Mouse (Mus musculus): Measurements from ENCODE around the gene Sipa1l2. TPM values are rescaled to one million over a fixed set of nuclear protein-coding genes. Genes with fewer than 3 reads are reported as not detected.
A peak's percentile ranks its signal among the peaks of the same experiment; 100 is the strongest.

Gene Sipa1l2
- polyA plus RNA-seq, 1 experiment from 2014 or later: 14.1 TPM

- 8% methylated on average over 14 of the region's 14 CpGs for WGBS
- H3K9ac ChIP-seq (ENCODE audit: low read length): peak overlapping the region; percentile 81; the same call in 1 of the 2 replicates
- H3K4me2 ChIP-seq: peak overlapping the region; percentile 86
- peaks cover 24% of the 10 kb centered on the region for H3K4me1 ChIP-seq (ENCODE audit: control insufficient read depth, insufficient read depth, low read length)
- DNase-seq (ENCODE audit: low spot score, missing footprints) (peak; percentile 93), ATAC-seq (ENCODE audit: low FRiP score) (no peak)
- peaks cover 3% of the 10 kb centered on the region; the same call in 1 of the 2 replicates for H3K27me3 ChIP-seq (ENCODE audit: control insufficient read depth, insufficient read depth, low read length)
- no peak overlapping the region for H3K27ac ChIP-seq (ENCODE audit: low read depth, low read length)
- H3K36me3 ChIP-seq (ENCODE audit: control insufficient read depth, insufficient read depth, low read length): no peaks in the 10 kb centered on the region
- peak overlapping the region; percentile 82 for H3K4me3 ChIP-seq (ENCODE audit: low read depth, low read length)
- H3K9me3 ChIP-seq (ENCODE audit: control insufficient read depth, low read length): no peaks in the 10 kb centered on the region
These were observed 1.2 kb downstream of the Sipa1l2 start for GRCm38 (mm10) chr8:125568421-125568850.

GRCm38 (mm10) chr8:125567569-125567968, 2.0 kb downstream of the Sipa1l2 start:
- Histone ChIP-seq H3K27me3 (ENCODE audit: control insufficient read depth, insufficient read depth, low read length) (peaks cover 3% of the 10 kb centered on the region; the same call in 1 of the 2 replicates), H3K36me3 (ENCODE audit: control insufficient read depth, insufficient read depth, low read length) (no peaks in the 10 kb centered on the region), H3K4me3 (ENCODE audit: low read depth, low read length) (peak overlapping the region; percentile 82), H3K27ac (ENCODE audit: low read depth, low read length) (no peak overlapping the region), H3K4me1 (ENCODE audit: control insufficient read depth, insufficient read depth, low read length) (peaks cover 24% of the 10 kb centered on the region), H3K9me3 (ENCODE audit: control insufficient read depth, low read length) (no peaks in the 10 kb centered on the region), H3K4me2 (peak overlapping the region; percentile 86), H3K9ac (ENCODE audit: low read length) (no peak overlapping the region)
- ATAC-seq (ENCODE audit: low FRiP score) (no peak), DNase-seq (ENCODE audit: low spot score, missing footprints) (no peak)
- WGBS: 67% methylated on average over 7 of the region's 7 CpGs

- DNase-seq (ENCODE audit: low spot score, missing footprints): no peak
- Histone ChIP-seq H3K27ac (ENCODE audit: low read depth, low read length) (no peak overlapping the region), H3K36me3 (ENCODE audit: control insufficient read depth, insufficient read depth, low read length) (no peaks in the 10 kb centered on the region), H3K9ac (ENCODE audit: low read length) (no peak overlapping the region), H3K9me3 (ENCODE audit: control insufficient read depth, low read length) (no peaks in the 10 kb centered on the region), H3K4me3 (ENCODE audit: low read depth, low read length) (no peak overlapping the region), H3K27me3 (ENCODE audit: control insufficient read depth, insufficient read depth, low read length) (no peaks in the 10 kb centered on the region; the same call in 1 of the 2 replicates), H3K4me2 (no peak overlapping the region), H3K4me1 (ENCODE audit: control insufficient read depth, insufficient read depth, low read length) (peaks cover 35% of the 10 kb centered on the region)
- no peak for ATAC-seq (ENCODE audit: low FRiP score)
- WGBS: 92% methylated on average over 8 of the region's 8 CpGs
These were observed 6.7 kb downstream of the Sipa1l2 start for GRCm38 (mm10) chr8:125562878-125563277.

- Histone ChIP-seq H3K4me2 (no peak overlapping the region), H3K27me3 (ENCODE audit: control insufficient read depth, insufficient read depth, low read length) (no peaks in the 10 kb centered on the region), H3K27ac (ENCODE audit: low read depth, low read length) (no peak overlapping the region), H3K36me3 (ENCODE audit: control insufficient read depth, insufficient read depth, low read length) (no peaks in the 10 kb centered on the region), H3K4me3 (ENCODE audit: low read depth, low read length) (no peak overlapping the region), H3K9me3 (ENCODE audit: control insufficient read depth, low read length) (no peaks in the 10 kb centered on the region), H3K9ac (ENCODE audit: low read length) (no peak overlapping the region), H3K4me1 (ENCODE audit: control insufficient read depth, insufficient read depth, low read length) (peaks cover 29% of the 10 kb centered on the region)
- ATAC-seq (ENCODE audit: low FRiP score) (no peak), DNase-seq (ENCODE audit: low spot score, missing footprints) (no peak)
- 61% methylated on average over 11 of the region's 11 CpGs for WGBS
These were observed 8.7 kb downstream of the Sipa1l2 start for GRCm38 (mm10) chr8:125560825-125561490.

GRCm38 (mm10) chr8:125559066-125559653, 10.4 kb downstream of the Sipa1l2 start:
- peak; percentile 62 for ATAC-seq (ENCODE audit: low FRiP score)

GRCm38 (mm10) chr8:125558109-125559065, 11.2 kb downstream of the Sipa1l2 start:
- Histone ChIP-seq H3K27ac (ENCODE audit: low read depth, low read length) (peak overlapping the region; percentile 80), H3K9ac (ENCODE audit: low read length) (peak overlapping the region; percentile 27; the same call in 1 of the 2 replicates), H3K4me1 (ENCODE audit: control insufficient read depth, insufficient read depth, low read length) (peaks cover 29% of the 10 kb centered on the region), H3K9me3 (ENCODE audit: control insufficient read depth, low read length) (no peaks in the 10 kb centered on the region), H3K27me3 (ENCODE audit: control insufficient read depth, insufficient read depth, low read length) (no peaks in the 10 kb centered on the region), H3K4me2 (peak overlapping the region; percentile 35; the same call in 1 of the 2 replicates), H3K4me3 (ENCODE audit: low read depth, low read length) (no peak overlapping the region), H3K36me3 (ENCODE audit: control insufficient read depth, insufficient read depth, low read length) (no peaks in the 10 kb centered on the region)
- ATAC-seq (ENCODE audit: low FRiP score) (peak; percentile 73), DNase-seq (ENCODE audit: low spot score, missing footprints) (peak; percentile 92)
- WGBS: 40% methylated on average over 23 of the region's 23 CpGs

More at GRCm38 (mm10) chr8:125559066-125559653, 10.4 kb downstream of the Sipa1l2 start:
- Histone ChIP-seq H3K4me2 (peak overlapping the region; percentile 35; the same call in 1 of the 2 replicates), H3K9me3 (ENCODE audit: control insufficient read depth, low read length) (no peaks in the 10 kb centered on the region), H3K4me1 (ENCODE audit: control insufficient read depth, insufficient read depth, low read length) (peaks cover 29% of the 10 kb centered on the region), H3K36me3 (ENCODE audit: control insufficient read depth, insufficient read depth, low read length) (no peaks in the 10 kb centered on the region), H3K4me3 (ENCODE audit: low read depth, low read length) (no peak overlapping the region), H3K9ac (ENCODE audit: low read length) (peak overlapping the region; percentile 12; the same call in 1 of the 2 replicates), H3K27me3 (ENCODE audit: control insufficient read depth, insufficient read depth, low read length) (no peaks in the 10 kb centered on the region), H3K27ac (ENCODE audit: low read depth, low read length) (peak overlapping the region; percentile 80)
- peak; percentile 89 for DNase-seq (ENCODE audit: low spot score, missing footprints)
- 57% methylated on average over 5 of the region's 5 CpGs for WGBS

GRCm38 (mm10) chr8:125557391-125558108, 12.1 kb downstream of the Sipa1l2 start:
- ATAC-seq (ENCODE audit: low FRiP score) (no peak), DNase-seq (ENCODE audit: low spot score, missing footprints) (no peak)
- Histone ChIP-seq H3K9me3 (ENCODE audit: control insufficient read depth, low read length) (no peaks in the 10 kb centered on the region), H3K27ac (ENCODE audit: low read depth, low read length) (no peak overlapping the region), H3K4me1 (ENCODE audit: control insufficient read depth, insufficient read depth, low read length) (peaks cover 29% of the 10 kb centered on the region), H3K4me2 (no peak overlapping the region), H3K27me3 (ENCODE audit: control insufficient read depth, insufficient read depth, low read length) (no peaks in the 10 kb centered on the region), H3K36me3 (ENCODE audit: control insufficient read depth, insufficient read depth, low read length) (no peaks in the 10 kb centered on the region), H3K4me3 (ENCODE audit: low read depth, low read length) (no peak overlapping the region), H3K9ac (ENCODE audit: low read length) (no peak overlapping the region)
- 87% methylated on average over 10 of the region's 10 CpGs for WGBS

- Histone ChIP-seq H3K9me3 (ENCODE audit: control insufficient read depth, low read length) (no peaks in the 10 kb centered on the region), H3K4me3 (ENCODE audit: low read depth, low read length) (no peak overlapping the region), H3K27me3 (ENCODE audit: control insufficient read depth, insufficient read depth, low read length) (no peaks in the 10 kb centered on the region), H3K4me1 (ENCODE audit: control insufficient read depth, insufficient read depth, low read length) (peaks cover 29% of the 10 kb centered on the region), H3K36me3 (ENCODE audit: control insufficient read depth, insufficient read depth, low read length) (no peaks in the 10 kb centered on the region), H3K9ac (ENCODE audit: low read length) (no peak overlapping the region), H3K27ac (ENCODE audit: low read depth, low read length) (no peak overlapping the region), H3K4me2 (no peak overlapping the region)
- 84% methylated on average over 5 of the region's 5 CpGs for WGBS
- ATAC-seq (ENCODE audit: low FRiP score): no peak
- no peak for DNase-seq (ENCODE audit: low spot score, missing footprints)
These were observed 12.9 kb downstream of the Sipa1l2 start for GRCm38 (mm10) chr8:125556706-125557105.

Measured in midbrain, embryonic 11.5 days (tissue).